Mouse (Mus musculus) gastrocnemius, postnatal 36 days (tissue): ENCODE measurements around the gene Rbks. TPM values are rescaled to one million over a fixed set of nuclear protein-coding genes. Genes with fewer than 3 reads are reported as not detected.

Source experiments
- DNase-seq, 2 experiments: peaks; one replicate each; pipeline ENCODE4 v3.0.0; 2022
- intact Hi-C: fragments of 180-260 bp; cut with DNase I; formaldehyde crosslinking; loops from one replicate; pipeline ENCODE4 v1.15.1; 2025
- long read RNA-seq, 2 experiments: library from polyadenylated mRNA; stranded (forward); transcript quantifications; one replicate each; pipeline ENCODE4 v2.0.0; 2021
- total RNA-seq, 2 experiments: library from RNA; stranded (reverse); gene quantifications; 2 replicates each; pipeline ENCODE4 v1.2.3; 2021

The Rbks gene
- 1 to 10 TPM; 3.3 to 3.9 TPM for total RNA-seq
- long read RNA-seq, experiment 1, partial matches to known transcripts = 0 of 3 reads
- long read RNA-seq, experiment 1, other reads (novel, unspliced or antisense) = 2 of 3 reads
- long read RNA-seq, experiment 2, partial matches to known transcripts = 0 of 3 reads
- long read RNA-seq, experiment 2, other reads (novel, unspliced or antisense) = 1 of 3 reads

- intact Hi-C loops = loop anchor here (5.0 kb wide), 1 partner anchor 135 kb away; no protein-coding TSS in a partner anchor
- no peak for DNase-seq
Observed at GRCm38 (mm10) chr5:31696971-31697643, at the start of gene Rbks. Gene Rbks (minus strand): TSS chr5:31697627.

- no peak for DNase-seq
Observed at GRCm38 (mm10) chr5:31742521-31743031, 45.1 kb upstream of the Rbks start.

GRCm38 (mm10) chr5:31741931-31742330, 44.5 kb upstream of the Rbks start:
- no peak for DNase-seq
- intact Hi-C loops = no loop called here

More at GRCm38 (mm10) chr5:31742521-31743031, 45.1 kb upstream of the Rbks start:
- intact Hi-C loops = no loop called here

- no peak for DNase-seq
- intact Hi-C loops = no loop called here
Observed at GRCm38 (mm10) chr5:31732644-31733338, 35.4 kb upstream of the Rbks start.

- intact Hi-C loops = no loop called here
- DNase-seq = no peak
Observed at GRCm38 (mm10) chr5:31727456-31727855, 30.0 kb upstream of the Rbks start.

- no peak for DNase-seq
- intact Hi-C loops = no loop called here
Observed at GRCm38 (mm10) chr5:31725885-31726284, 28.5 kb upstream of the Rbks start.

GRCm38 (mm10) chr5:31724519-31724918, 27.1 kb upstream of the Rbks start:
- no peak for DNase-seq
- intact Hi-C loops = no loop called here

- no peak for DNase-seq
- intact Hi-C loops = no loop called here
Observed at GRCm38 (mm10) chr5:31715486-31716150, 18.2 kb upstream of the Rbks start.

GRCm38 (mm10) chr5:31713841-31714264, 16.4 kb upstream of the Rbks start:
- intact Hi-C loops = no loop called here

GRCm38 (mm10) chr5:31713280-31713711, 15.9 kb upstream of the Rbks start:
- DNase-seq = no peak

More at GRCm38 (mm10) chr5:31713841-31714264, 16.4 kb upstream of the Rbks start:
- no peak for DNase-seq

GRCm38 (mm10) chr5:31709389-31709788, 12.0 kb upstream of the Rbks start:
- no peak for DNase-seq
- intact Hi-C loops = no loop called here

More at GRCm38 (mm10) chr5:31713280-31713711, 15.9 kb upstream of the Rbks start:
- intact Hi-C loops = no loop called here

GRCm38 (mm10) chr5:31706826-31707225, 9.4 kb upstream of the Rbks start:
- intact Hi-C loops = no loop called here
- DNase-seq = no peak

- DNase-seq = no peak
- intact Hi-C loops = no loop called here
Observed at GRCm38 (mm10) chr5:31704971-31705370, 7.5 kb upstream of the Rbks start.

- DNase-seq = no peak
- intact Hi-C loops = loop anchor here (2.0 to 5.0 kb wide), 2 partner anchors 137 to 439 kb away; no protein-coding TSS in a partner anchor
Observed at GRCm38 (mm10) chr5:31699397-31699796, 2.0 kb upstream of the Rbks start.

- intact Hi-C loops = loop anchor here (2.0 to 5.0 kb wide), 2 partner anchors 137 to 440 kb away; no protein-coding TSS in a partner anchor
- no peak for DNase-seq
Observed at GRCm38 (mm10) chr5:31698931-31699330, 1.5 kb upstream of the Rbks start.

- peak; percentile 65 to 68 for DNase-seq
- intact Hi-C loops = loop anchor here (2.0 to 5.0 kb wide), 2 partner anchors 136 to 440 kb away; no protein-coding TSS in a partner anchor
Observed at GRCm38 (mm10) chr5:31698297-31698726, 885 bp upstream of the Rbks start.

- intact Hi-C loops = loop anchor here (2.0 to 5.0 kb wide), 2 partner anchors 135 to 441 kb away; no protein-coding TSS in a partner anchor
- DNase-seq = peak; percentile 87 to 91
Observed at GRCm38 (mm10) chr5:31697644-31698296, 343 bp upstream of the Rbks start, which contains the start of gene Babam2. Gene Babam2 (plus strand): TSS chr5:31697684.

GRCm38 (mm10) chr5:31693191-31693590, 4.2 kb downstream of the Rbks start:
- intact Hi-C loops = no loop called here
- no peak for DNase-seq

- no peak for DNase-seq
- intact Hi-C loops = no loop called here
Observed at GRCm38 (mm10) chr5:31687972-31688371, 9.5 kb downstream of the Rbks start.

GRCm38 (mm10) chr5:31686040-31686439, 11.4 kb downstream of the Rbks start:
- no peak for DNase-seq
- intact Hi-C loops = no loop called here
